Mouse (Mus musculus) liver, adult 2 months (tissue): ENCODE measurements around the gene Hsd17b1.

Source experiments
- CTCF ChIP-seq: fragments of 200-500 bp; IDR thresholded peaks from 2 replicates; pipeline ENCODE4 v1.5.1; 2011; ENCODE audit warnings: low read depth, low read length, control low read depth
- POLR2A ChIP-seq: fragments of 200-500 bp; IDR thresholded peaks from 2 replicates; pipeline ENCODE4 v1.6.1; 2011; ENCODE audit warnings: low read length, control low read depth; ENCODE audit not compliant: insufficient read depth; ENCODE audit errors: extremely low read depth

- TF ChIP-seq POLR2A (no peak), CTCF (no peak)
Measured at GRCm38 (mm10) chr11:101030136-101030807, 47.9 kb upstream of the Hsd17b1 start.
